Mouse (Mus musculus) urinary bladder, adult 2 months (tissue): Measurements from ENCODE around the gene Dnmt3a. TPM values are rescaled to one million over a fixed set of nuclear protein-coding genes. Genes with fewer than 3 reads are reported as not detected.

Experiments
- DNase-seq: peaks from one replicate; pipeline ENCODE4 v3.0.0; 2022; ENCODE audit warnings: low spot score
- polyA plus RNA-seq: library from polyadenylated mRNA; depleted of rRNA; stranded (reverse); fragments of >200 nt; gene quantifications from 2 replicates; pipeline ENCODE4 v1.2.3, GENCODE M21; 2012

The Dnmt3a gene
- polyA plus RNA-seq, 1 experiment: 14.8 TPM

DNA sequence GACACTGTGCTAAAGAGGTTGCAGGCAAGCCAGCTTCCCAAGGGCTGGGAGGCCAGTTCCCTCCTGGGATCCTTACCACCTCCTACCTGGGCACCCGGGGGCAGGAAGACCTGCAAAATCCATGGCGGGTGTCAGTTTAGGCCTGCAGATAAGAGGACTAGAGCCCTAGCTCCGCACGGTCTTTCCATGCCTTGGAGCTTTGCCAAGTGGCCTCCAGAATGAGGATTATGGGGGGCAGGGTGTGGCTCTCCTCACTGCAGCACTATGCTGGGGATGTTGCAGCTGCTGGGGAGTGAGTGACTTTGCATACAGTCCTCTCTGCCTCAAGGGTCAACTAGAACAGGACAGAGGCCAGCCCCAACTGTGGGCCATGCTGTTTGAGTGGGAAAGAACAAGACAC lies 14.1 kb downstream of the Dnmt3a start:
- DNase-seq: no peak

DNA sequence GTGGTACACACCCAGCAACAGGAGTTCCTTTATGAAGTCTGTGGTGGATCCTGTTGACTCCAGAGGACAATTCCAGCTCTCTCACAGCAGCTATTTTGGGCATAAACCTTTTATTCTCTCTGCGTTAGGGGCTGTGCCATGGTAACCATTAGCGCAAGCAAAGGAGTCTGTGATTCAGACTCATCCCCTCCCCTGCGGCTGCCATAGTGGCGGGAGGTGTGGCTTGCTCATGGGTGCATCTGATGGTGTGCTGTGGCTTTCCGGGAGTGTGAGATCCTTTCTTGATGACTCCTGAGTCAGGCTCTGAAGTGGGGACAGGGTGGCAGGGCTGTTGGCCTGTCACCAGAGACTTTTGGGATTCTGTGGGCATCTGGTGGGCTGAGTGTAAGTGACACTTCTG lies 17.6 kb downstream of the Dnmt3a start:
- no peak for DNase-seq

DNA sequence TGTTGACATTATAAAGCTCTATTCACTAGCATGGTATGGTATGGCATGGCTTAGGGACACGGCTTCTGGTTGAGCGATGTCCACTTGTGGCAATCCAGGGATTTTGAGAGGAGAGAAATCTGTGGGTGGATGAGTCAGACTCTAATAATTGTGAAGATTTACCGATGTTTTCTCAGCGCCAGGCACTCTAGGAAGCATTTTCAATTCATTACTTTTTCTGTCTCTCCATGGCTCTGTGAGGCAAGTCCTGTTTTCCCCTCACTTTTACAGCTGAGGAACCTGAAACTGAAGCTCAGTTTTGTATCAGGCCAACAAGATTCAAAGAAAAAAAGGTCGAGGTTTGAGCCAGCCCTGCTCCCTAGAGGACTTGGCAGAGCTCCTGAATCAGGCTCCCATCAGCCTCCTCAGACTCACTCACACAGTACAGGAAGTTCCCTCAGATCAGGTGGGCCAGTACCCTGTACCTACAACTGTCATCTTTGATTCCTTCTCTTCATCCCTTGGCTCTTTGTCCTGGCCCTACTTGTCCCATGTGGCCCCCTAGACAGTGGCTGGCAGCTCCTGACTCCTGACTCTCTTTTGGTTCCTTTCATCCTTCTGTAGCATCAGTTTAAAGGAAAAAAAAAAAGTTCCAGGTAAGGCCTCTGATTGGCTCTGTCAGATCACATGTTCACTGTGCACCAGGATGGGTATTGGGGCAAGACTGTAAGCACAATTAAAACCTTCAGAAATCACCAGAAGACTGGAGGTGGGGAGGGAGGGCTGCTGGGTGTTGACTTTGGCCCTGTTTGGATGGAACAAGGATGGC lies 19.3 kb downstream of the Dnmt3a start:
- DNase-seq: no peak

DNA sequence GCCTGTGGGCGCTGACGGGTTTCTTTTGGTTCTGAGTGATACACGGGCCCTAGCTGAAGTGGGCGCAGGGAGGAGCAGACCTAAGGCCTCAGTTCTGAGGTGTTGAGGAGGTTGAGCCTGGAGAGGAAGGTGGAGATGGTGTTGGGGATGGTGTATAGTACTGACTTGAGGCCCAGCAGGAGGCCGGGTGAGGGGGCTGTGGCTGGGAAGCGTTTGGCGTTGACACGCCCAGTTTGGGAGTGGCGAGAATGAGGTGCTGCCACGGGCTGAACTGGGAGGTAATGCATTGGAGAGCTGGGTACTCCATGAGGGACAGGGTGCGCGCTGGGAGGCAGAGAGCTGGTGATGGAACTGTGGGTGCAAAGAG lies 19.9 kb downstream of the Dnmt3a start:
- DNase-seq: no peak

DNA sequence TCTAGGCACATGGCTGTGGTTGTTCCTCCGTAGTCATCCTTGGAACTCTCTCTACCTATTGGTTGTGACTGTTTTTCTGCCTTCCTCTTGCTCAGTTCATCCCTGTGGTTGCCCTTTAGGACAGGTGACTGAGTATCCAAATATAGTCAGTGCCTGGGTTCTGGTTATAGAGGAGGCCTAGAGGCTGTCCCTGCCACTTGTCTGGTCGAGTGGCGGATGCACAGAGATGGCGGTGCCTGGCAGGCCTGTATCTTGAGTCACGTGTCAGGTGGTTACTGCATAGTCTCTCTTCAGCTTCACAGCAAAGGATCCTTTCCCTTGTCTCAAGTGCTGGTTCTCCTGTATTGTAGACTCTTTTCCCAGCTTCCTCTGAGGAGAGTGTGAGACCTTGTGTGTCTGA lies 22.0 kb downstream of the Dnmt3a start:
- no peak for DNase-seq

DNA sequence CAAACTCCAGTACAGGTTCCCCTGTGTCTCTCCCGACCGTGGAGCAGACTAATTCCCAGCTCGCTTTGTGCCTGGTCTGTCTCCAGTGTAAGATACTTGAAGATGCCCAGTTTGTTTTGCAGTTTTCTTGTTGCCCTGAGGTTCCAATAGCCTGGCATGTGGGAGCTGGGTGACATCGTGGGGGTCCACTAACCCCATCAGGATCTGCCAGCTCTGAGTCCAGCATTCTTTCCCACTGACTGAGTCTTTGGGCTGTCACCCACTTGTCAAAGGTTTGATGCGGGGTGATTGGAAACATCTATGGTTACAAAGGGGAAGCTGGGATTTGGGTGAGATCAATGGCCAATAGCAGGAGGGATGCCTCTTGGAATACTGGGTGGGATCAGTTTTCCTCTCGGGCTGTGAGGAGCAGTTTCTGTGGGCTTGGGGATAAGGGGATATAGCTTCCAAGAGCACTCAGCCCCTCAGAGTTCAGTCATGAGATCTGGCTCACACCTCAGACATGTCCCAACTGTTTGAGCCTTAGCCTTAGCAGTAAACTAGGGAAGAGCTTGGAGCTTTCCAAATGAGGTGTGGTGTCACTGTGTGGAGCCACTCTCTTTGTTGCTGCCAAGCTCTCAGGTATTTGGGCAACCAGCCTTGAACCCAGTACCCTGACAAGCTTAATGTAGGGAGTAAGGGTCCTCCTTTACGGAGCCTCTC lies 27.4 kb downstream of the Dnmt3a start:
- DNase-seq: no peak

DNA sequence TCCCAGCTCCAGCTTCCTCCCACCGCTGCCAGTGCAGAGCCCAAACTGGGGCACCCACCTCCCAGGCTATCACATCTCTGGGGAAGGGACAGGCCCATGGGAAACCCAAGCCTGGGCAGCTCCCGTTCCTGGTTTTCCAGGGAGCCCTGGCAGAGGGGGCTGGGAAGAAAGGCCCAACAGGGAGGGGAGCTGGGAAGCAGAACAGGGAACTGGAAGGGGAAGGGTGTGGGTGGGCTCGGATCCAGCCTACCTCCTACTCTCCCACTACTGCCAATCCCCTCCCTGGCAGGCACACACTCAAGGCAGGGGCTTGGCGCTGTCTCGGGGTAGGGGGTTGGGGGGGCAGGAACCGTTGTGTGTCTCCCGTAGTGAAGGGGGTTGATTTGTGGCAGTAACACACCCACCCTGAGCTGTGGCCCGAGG lies 28.1 kb downstream of the Dnmt3a start:
- no peak for DNase-seq

DNA sequence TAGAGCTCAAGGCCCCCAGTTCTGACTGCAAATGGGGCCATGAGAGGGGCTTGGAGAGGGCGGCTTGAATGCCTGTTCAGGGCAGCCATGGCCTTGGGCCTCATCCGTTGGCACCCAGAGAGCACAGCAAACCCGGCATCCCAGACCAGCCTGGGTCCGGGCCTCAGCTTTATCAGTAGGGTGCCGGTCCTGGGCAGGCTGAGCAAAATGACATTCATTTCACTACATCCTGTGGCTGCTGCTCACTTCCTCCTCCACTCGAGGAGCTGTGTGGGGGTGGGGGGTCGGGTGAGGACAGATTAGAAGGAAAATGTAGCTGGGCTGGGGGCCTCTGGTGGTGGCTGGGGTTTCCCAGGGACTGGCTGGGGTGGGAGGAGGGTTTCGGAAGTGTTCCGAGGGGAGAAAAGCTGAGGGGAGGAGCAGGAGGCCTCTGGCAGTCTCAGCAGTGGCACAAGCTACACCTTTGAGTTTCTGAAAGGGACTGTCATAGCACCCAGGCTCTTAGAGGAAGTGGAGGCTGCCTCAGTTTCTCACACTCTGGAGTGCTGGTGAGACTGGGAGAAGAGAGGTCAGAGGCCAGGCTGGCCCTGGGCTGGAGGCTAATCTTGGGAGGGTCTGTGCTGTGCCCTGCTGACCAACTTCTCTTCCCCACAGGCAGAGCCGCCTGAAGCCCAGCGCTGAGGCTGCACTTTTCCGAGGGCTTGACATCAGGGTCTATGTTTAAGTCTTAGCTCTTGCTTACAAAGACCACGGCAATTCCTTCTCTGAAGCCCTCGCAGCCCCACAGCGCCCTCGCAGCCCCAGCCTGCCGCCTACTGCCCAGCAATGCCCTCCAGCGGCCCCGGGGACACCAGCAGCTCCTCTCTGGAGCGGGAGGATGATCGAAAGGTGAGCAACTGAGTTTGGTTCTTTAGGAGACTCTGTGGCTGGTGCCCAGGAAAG lies 28.8 kb downstream of the Dnmt3a start:
- DNase-seq: no peak

DNA sequence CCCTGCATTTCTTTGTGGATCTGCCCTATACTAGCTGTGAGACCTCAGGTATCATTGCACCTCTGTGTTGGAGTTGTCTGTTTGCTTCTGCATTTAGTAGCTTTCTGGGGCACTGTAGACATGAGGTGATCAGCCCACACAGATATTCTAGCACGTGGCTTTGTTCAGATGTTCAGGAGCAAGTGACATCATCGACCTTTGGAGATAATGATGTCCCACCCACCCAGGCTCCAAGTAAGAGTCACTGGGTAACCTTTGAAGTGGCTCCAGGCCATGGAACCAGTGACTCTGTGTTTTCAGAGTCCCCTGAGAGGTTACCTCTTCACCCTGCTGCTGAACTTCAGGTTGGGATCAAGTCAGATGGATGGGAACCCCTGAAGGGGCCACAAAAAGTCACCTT lies 29.8 kb downstream of the Dnmt3a start:
- no peak for DNase-seq

DNA sequence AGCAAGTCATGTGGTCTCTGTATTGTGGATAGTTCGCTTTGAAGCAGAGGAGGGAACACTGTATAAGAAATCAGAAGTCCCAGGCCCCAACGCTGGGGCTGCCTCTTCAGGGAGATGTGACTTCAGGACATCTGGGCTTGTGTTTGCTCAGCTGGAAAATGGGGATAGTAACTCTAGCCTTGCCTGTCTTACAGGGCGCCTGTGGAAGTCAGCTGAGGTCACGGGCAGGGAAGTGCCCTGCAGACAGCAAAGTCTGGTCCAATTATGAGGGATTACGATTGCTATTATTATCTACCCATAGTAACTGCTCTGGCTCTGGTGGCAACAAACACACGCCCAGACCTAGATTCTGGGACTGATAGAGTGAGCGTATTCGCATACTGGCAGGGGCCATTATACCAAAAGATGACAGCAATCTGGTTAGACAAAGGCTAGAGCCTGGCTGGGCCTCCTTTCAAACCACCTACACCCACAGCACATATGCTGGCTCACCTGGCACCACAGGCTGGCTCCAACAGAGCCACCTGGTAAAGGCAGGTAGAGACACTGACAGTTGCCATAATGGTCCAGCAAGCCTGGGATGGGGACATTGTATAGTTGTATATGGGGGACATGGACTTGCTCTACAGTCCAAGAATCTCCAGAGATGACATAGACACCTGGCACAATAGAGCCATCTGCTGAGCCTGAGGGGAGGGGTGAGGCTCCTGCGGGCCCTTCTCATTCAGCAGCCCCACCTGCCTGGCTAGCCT lies 31.4 kb downstream of the Dnmt3a start:
- DNase-seq: no peak

DNA sequence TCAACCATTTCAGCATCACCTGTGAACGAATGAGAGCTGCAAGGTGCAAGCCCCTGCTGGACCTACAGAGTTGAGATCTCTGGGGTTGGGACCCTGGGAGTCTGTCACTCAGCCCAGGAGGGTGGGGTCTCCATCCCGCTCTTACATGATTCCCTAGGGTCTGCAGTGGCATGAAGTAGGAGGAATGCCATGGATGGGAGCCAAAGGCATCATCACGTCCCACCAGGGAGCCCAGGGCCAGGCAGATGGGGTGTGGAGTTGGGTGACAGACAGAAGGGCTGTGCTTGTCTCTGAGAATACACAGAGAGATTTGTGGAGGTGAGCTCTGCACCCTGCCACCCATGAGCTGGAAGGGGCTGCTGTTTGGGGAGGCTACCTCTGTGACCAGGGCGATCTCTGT lies 32.2 kb downstream of the Dnmt3a start:
- DNase-seq: no peak

DNA sequence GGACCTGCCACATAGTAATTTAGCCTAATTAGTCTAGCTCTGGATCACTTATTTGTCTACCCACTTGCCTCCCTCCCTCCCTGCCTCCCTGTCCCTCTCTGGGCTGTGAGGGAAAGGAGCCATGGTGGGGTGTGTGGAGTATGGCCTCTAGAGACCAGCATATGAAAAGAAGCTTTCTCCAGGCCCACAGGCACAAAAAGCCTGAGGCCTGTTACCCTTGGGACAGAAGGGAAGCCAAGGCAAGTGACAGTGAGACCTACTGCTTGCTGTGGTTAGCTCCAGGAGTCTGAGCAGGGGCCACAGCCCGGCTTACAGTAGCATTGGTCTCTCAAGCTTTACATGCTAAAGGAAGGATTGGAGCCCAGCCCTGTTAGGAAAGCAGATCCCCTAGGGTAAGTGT lies 33.9 kb downstream of the Dnmt3a start:
- no peak for DNase-seq

DNA sequence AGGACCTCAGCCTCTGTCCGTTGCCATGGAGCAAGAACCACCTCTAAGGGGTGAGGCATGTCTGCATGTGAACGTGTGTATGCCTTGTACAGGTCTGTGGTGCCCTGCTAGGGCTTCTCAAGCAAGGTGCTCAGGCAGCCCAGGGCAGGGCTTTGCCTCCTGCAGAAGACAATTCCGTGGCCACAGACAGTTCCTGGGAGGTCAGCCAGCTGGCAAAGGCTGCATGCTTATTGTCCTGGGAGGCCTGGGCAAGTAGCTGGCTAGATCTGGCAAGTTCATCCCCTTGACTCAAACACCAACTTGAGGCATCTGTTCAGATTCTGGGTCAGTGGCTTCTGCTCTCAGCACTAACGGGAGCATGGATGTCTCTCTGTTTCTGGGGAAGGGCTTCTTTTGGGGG lies 35.3 kb downstream of the Dnmt3a start:
- no peak for DNase-seq

DNA sequence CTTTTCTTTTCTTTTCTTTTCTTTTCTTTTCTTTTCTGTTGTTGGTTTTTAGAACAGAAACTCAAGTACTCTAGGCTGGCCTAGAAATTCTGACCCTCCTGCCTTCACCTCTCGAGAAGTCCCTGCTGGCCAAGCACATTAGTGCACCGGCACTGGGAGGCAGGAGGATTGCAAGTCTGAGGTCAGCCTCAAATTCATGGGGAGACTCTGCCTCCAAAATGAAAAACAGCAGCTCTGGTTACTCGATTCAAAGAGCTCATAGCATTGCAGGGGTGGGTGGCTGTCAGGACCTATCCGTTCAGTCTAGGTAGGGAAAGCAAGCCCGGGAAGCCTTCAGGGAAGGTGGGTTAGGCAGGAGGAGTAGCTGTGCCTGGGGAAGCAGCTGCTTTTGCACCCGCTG lies 37.0 kb downstream of the Dnmt3a start:
- no peak for DNase-seq

DNA sequence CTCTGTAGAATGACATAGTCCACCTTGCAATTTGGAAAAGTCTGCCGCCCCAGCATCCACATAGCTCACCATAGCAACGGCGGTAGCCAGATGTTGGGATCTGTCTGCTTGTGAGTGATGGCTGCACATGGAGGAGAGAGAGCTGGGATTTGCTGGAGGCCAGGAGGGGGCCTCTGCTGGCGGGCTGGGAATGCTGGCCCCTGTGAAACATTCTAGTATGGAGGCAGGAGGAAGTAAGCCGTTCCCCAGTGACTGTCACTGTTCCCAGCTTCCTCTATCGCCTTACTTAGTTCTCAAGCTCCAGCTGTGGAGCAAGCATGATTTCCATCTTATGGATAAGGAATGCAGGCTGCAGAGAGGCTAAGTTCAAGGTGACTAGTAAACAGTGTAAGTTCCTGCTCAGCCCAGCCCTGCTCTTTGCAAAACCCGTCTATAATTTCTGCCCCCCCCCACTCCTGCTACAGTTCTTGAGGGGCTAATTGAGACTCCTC lies 37.6 kb downstream of the Dnmt3a start:
- no peak for DNase-seq

DNA sequence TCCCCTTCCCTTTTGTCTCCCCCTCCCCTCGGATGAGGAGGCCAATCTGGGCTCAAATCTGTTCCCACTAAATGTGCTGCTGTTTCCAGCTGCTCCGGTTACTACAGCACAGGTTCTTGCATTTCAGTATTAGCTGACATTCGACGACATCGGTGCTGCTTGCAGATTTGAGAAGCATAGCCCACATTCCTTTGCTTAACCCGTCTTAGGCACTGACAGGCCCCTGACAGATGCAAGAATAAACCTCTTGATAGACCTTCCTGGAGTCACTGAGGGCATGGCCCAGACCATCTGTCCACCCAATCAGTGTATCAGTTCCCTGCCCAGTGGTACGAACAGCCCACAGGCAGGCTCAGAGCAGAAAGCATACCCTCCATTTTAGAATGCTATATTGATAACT lies 38.1 kb downstream of the Dnmt3a start:
- DNase-seq: no peak

DNA sequence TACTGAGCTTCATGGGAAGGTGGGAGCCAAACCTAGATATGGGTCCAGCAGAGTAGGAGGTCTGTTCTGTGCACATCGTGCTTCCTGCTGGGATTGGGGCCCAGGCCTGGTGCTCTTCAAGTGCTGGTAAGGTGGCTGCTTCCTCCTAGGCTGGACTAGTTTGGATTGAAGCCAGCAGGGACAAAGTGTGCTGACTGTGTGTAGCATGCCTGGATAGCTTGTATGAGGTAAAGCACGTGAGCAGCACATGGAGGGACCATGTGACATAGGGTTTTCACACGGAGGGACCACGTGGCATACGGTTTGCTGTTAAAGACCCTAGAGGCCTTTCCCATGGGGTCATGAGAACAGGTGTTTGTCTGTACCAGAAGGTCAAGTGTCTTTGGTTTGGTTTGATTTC lies 38.5 kb downstream of the Dnmt3a start:
- DNase-seq: no peak

DNA sequence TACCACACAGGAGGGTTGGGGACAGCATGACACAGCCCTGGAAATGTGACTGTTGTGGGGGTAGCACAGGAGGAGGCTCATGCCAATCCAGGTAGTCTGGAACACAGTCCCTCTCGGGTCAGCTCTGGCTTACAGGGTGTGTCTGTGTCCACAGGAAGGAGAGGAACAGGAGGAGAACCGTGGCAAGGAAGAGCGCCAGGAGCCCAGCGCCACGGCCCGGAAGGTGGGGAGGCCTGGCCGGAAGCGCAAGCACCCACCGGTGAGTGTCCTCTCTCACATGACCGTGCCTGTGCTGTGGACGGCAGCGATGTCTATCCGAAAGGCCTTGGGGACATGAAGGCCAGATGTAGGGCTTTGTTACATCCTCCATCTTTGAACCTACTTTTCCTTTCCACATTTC lies 43.7 kb downstream of the Dnmt3a start:
- no peak for DNase-seq

DNA sequence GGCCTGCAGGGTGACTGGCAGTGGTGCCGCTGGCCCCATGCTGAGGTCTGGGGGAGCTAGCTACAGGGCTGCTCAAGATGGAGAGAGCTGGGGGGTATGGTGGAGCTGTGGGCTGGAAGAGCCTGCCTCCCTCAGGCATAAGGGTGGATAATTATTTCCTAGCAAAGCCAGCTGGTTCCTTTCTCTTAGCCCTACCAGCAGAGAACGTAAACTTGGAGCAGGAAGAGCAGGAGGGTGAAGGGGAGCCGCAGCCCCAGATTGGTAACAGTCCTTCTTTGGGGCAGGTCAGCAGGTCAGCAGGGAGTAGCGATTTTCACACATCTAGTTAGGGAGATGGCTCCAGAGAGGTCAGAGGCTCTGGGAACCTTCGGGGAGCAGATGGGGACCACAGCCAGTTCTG lies 44.4 kb downstream of the Dnmt3a start:
- DNase-seq: no peak

DNA sequence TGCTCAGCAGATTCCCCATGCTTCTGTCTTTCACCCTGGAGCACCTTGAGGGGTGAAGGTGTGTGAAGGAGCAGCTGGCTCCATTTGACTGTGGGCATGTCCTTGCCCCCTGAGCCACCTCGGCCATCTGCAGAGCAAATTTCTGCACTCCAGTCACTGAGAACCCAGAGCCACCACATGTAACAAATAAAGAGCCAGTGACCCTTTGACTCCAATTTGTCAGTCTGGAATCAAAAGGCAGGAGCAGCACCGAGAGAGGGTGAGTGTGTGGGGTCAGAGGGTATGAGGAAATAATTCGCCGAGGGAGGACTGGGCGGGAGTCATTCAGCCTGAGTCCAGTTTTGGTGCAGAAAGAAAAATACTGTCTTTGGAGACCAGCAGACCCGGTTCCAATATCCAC lies 44.9 kb downstream of the Dnmt3a start:
- no peak for DNase-seq

DNA sequence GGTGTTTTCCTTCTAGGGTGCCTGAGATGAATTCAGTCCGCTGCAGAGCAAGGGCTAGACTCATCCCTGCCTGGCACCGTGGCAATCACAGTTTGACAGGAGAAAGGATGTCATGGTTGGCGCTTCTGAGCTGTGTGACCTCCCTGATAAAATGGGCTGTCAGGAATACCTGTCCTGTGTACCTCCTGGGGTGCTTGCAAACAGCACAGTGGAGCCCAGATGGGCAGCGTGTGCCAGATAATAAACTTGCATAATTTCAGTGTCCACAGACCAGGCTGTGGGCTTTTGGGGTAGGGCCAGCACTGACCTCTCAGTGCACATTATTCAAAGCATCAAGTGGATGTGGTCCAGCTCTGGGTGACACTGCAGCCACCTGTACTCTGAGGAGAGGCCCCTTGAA lies 45.4 kb downstream of the Dnmt3a start:
- DNase-seq: no peak

DNA sequence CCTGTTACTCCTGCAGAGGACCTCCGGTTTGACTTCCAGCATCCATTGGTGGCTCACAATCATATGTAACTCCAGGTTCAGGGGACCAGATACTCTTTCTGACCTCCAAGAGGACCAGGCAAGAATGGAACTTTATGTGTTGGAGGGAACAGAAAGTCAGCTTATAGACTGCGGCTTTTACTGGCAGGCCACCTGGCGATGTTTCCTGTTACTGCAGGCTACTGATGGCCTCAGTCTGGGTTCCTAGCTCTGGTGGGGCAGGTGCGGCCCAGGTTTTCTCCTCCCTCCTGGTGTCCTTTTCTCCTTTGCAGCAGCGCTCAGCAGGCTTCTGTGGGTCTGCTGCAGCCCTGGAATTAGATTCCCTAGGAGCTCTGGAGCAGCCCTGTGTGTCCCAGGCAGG lies 46.7 kb downstream of the Dnmt3a start:
- no peak for DNase-seq
